Mouse (Mus musculus): ENCODE measurements around the gene Nhp2.
"Not testable (repeated sequence)": the region's sequence is repeated elsewhere in the genome, so short reads cannot be mapped to it uniquely, and the experiment has no call there.

The Nhp2 gene

DNA sequence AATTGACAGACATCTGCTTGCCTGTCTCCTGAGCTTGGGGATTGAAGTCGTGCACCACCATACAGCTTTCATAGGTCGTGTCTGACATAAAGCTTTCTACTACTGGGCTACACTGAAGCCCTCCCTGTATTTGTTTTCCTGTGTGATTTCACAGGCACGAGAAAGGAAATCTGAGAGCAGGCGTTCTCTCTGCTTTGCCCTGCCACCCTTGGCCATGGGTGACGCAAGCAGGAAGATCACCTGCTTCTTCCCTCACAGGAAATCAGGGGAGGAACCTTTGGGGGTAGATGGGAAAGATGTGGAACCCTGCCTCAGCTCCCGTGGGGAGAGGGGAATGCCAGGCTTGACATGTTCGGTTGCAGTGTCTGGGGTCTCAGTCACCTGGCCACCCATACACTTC is 38.8 kb downstream of the Nhp2 start:
- no peak for DNase-seq (ENCODE audit: low spot score)

- DNase-seq (ENCODE audit: low spot score) = no peak
Measured at GRCm38 (mm10) chr11:51658705-51659104, 39.2 kb downstream of the Nhp2 start.

- DNase-seq (ENCODE audit: low spot score) = no peak
Measured at GRCm38 (mm10) chr11:51661867-51662365, 42.4 kb downstream of the Nhp2 start.

GRCm38 (mm10) chr11:51662632-51663031 is 43.1 kb downstream of the Nhp2 start:
- no peak for DNase-seq (ENCODE audit: low spot score)

- DNase-seq (ENCODE audit: low spot score) = not testable (repeated sequence)
Measured at GRCm38 (mm10) chr11:51664747-51665146, 45.2 kb downstream of the Nhp2 start.

DNA sequence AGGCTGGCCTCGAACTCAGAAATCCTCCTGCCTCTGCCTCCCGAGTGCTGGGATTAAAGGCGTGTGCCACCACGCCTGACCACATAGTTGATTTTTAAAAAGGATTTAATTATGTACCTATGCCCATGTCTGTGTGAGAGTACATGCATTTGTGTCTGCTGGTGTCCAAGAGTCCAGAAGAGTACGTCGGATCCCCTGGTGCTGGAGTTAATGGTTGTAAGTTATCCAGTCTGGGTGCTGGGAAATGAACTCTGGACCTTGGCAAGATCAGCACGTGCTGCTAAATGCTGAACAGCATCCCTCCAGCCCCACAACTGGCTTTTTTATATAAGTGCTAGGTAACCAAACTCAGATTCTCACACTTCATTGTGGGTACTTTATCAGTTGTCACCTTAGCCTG is 51.3 kb downstream of the Nhp2 start:
- DNase-seq (ENCODE audit: low spot score) = no peak

GRCm38 (mm10) chr11:51671376-51671775 is 51.8 kb downstream of the Nhp2 start:
- no peak for DNase-seq (ENCODE audit: low spot score)

- DNase-seq (ENCODE audit: low spot score) = no peak
Measured at GRCm38 (mm10) chr11:51673291-51673690, 53.8 kb downstream of the Nhp2 start.

Measured in urinary bladder, postnatal 25 days (tissue).